Mouse (Mus musculus) lung, postnatal 36 days (tissue): ENCODE results near the gene E030018B13Rik.

Experiments
- DNase-seq: peaks from one replicate; pipeline ENCODE4 v3.0.0; 2022; ENCODE audit warnings: mixed read lengths

The E030018B13Rik gene

DNA sequence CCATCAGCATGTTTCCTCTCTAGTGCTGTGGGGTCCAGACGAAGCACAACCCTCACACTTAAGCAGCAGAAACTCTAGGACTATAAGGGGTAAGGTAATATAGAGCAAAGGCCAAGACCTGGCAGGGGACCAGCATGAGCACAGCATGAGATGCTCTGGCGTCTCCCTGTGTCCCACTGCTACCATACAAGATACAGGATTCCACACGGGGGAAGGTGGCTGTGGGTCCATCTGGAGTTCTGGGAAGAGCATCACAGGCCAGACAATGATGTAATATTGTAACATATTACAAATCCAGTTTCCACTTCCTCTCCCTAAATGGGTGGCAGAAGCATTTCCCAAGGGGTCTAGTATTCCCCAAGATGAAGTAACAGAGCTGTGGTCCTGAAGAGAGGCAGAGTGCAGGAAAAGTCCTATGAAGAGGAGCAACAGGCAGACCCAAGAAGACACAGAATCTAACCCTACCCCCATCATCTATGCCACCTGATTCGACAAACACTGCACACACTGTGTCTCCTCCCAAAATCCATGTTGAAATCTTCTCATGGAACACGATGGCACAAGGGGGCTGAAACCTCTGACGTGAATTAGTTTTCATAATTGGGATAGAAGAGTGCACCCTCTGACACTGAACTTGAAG lies at the start of gene E030018B13Rik:
Gene E030018B13Rik, plus strand, starts transcription at position 590 of the 640 bp plus-strand sequence.
- no peak for DNase-seq

DNA sequence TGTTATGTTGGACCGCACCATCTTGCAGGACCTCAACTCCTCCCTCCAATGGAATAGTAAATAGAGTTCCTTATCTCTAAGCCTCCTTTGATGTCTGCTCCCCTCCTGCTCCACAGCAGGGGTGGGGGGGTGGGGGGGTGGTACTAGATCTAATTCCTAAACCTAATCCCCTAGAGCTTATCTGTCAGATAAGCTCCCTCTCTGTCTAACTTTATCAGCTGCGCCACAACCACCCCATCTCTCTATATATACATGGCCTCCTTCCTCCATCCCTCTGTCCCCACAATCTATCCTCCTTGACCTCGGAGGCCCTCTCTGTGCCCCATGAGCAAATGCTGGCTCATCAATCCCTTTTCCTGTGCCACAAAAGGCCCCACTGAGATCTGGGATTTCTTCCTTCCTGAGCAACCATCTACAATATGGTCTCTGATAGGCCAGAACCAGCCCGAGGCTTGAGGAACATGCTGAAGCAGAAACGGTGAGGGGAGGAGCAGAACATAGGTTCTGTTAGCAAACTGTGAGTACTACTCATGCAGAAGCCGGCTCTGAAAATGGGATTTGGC lies 48.2 kb upstream of the E030018B13Rik start:
- no peak for DNase-seq

DNA sequence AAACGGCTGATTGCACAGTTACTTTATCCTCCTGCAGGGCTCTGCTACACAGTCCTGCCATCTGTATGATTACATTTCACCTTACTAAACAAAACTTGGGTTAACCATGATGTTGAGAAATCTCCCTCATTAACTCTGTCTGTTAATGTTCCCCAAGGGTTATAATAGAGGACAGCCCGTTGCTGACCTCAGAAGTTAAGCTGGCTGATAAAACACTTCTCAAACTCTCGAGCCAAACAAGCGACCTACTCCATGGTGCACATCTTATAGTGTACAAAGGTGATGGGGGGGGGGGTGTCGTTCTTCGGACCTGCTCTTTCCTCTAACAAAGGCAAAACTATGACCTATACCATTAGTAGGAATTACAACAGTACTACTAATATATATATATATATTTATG lies 45.0 kb upstream of the E030018B13Rik start:
- no peak for DNase-seq

DNA sequence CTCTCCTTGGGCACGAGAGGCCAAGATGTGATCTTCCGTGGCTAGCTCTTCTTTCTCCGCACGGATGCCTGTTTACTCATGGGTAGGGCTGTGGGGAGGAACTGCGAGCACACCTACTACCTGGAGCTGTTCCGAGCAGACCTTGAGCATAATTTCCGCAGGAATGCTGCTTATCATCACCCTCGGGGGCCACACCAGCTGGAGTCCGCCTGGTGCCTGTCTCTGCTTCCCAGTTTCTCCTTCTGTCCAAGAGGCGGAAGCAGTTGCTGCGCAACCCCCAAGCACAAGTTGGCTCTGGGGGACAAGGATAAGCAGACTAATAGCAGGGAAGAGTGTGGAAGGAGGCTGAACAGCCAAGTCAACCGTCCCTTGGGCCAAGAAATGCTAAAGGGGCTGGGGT lies 42.8 kb upstream of the E030018B13Rik start:
- DNase-seq = no peak

DNA sequence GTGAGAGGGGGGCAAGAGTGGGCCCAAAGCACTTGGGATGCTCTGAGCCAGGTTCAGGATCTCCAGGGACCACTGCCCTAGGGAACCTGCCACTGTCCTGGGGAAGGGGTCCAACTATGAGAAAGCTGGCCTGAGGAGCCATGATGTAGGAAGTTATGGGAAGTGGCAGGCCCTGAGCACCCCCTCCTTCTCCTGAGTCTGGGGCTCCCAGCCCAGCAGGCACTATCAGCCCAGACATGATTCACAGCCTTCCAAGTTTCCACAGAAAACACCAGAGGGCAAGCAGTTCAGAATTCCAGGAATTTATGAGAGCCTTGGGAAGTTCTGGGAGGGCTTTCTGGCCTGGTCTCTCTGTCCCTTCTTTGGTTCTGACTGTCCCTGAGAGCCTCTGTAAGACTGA lies 41.0 kb upstream of the E030018B13Rik start:
- no peak for DNase-seq

DNA sequence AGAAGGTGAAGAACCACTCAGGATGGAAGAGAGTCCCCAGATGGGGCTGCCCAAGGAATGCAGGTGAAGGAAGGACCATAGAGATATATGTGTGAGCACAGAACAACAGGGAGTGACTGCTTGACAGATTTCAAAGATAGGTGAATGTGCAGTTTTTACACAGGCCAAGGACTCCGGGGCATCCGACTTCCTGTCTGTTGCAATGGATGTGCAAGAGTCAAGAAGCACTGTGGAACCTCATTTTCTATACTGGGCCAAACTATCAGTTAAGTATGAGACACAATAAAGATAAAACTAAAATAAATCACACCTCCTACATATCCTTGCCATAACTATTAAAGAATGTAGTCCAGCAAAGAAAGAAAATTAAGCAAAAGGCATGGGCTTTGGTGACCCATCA lies 40.0 kb upstream of the E030018B13Rik start:
- no peak for DNase-seq

DNA sequence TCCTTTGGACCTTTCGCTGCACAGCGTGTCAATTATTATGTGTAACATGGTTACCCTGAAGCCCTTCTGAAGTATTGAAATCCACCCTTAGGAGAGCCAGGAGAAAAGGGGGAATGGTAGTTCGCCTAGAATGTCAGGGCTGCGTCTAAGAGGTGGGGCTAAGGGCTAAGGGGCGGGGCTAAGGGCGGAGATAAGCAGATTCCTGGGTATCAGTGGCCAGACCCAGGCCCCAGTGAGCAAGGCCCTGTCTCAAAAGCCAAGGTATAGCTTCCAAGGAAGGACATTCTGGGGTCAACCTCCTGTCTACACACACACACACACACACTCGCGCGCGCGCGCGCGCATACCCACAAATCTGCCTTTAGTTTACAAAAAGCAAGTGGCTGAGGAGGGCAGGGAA lies 39.0 kb upstream of the E030018B13Rik start:
- DNase-seq = no peak

DNA sequence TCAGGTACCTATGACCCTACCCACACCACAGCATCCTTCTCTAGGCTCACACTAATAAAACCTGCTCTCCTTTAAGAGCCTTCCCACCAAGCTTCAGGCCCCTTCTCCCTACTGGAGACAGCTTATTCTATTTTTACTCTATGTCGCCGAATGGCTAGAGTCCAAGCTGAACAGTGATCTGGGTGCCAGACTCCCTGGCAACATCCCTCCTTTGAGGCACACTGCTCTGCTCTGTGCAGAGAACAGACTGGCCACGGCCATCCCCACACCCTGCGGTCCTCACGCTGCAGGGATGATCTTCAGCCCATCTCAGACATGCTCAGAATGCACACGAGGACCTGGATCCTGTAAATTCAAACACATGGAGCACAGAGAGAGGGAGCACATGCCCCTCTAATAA lies 37.1 kb upstream of the E030018B13Rik start:
- no peak for DNase-seq

DNA sequence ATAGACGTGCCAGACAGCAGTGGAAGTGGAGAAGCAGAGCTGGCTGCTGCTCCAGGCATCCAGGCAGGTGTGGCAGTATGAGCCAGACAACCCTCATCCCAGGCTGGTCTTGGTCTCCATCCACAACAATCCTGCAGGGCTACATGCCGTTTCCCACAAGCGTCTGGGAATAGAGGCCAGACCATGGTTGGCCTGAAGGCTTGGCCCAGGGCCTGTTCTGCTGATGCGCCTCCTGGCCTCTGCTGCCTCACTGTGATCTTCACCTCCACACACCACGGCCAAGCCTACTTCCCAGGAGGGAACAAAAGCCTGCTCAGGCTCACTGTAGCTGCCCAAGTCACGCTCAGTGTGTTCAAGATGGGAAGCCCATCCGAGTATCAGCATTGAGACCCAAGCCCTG lies 33.9 kb upstream of the E030018B13Rik start:
- no peak for DNase-seq

DNA sequence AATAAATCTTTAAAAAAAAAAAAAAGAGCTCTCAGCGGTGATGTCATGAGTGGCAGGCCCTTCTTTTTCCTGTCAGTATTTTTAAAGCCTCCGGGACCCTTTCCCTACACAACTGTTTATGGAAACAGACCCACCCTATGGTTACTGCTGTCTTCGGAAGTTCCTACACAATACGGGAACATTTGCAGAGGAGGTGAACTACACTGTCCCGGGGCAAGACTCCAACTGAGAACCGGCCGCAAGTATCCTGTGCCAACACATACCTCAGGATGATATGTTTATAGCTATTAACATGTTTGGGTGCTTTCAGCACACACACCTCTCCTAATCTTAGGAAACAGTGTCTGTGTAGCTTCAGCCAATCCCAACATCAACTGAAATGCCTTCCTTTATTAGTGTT lies 31.6 kb upstream of the E030018B13Rik start:
- no peak for DNase-seq

DNA sequence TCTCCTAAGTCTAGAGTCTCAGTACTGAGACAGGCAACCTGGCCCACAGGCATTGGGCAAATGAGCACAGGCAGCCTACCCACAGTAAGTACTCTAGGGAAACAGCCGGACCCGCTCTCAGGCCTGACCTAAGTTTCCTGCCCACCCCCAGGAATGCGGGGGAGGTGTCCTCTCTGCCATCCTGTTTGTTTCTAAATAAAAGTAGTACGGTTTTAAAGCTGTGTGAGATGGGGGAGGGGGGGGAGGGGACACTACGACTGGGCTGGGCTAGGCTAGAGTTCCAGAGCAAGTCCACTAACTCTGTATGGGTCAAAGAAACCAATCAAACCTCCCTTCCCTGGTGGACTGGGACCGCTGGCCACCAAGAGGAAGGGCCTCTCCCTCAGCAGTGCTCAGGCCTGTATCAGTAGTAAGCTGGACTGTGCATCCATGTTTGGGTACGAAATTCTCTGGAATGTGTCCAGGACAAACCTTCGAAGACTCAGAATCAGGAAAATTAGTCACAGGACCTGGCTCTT lies 29.6 kb upstream of the E030018B13Rik start:
- DNase-seq = peak; percentile 71

DNA sequence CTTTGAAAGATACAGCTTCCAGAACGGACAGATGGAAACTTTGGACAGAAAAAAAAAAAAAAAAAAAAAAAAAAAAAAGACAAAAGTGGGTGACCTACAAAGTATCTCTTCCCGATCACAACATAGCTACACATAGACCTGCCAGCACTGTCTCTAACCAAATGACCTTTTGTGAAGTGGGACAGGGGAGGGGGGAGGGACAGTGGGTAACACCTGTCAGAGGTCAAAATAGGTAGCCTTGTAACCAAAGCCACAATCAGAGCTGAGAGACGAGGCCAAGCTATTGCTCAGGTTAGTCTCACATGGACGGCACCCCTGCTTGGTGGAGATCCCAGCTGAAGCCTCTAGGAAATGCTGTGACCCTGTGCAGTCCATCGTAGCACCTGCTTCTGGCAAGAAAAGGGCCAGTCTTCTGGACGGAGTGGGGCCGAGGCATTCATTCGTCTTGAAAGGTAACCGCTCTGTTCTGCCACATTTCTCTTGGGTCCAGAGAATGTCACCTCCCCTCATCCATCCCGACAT lies 29.0 kb upstream of the E030018B13Rik start:
- DNase-seq = no peak

DNA sequence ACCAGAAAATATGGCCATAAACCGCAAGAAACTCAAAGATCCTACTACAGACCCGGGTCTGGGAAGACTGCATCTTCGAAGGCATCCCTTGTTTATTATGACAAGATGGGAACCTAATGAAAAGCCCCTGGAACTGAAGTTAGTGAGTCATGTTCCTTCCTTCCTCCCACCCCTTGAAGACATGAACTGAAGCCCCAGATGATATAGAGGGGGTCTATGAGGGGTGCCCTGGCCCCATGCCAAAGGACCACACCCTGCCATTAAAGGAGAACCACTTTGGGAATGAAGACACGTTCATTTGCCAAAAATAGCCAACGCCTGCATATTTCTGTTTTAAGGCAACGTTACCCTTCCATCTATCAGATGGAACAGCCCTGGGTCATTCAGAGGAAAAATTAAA lies 28.0 kb upstream of the E030018B13Rik start:
- no peak for DNase-seq

DNA sequence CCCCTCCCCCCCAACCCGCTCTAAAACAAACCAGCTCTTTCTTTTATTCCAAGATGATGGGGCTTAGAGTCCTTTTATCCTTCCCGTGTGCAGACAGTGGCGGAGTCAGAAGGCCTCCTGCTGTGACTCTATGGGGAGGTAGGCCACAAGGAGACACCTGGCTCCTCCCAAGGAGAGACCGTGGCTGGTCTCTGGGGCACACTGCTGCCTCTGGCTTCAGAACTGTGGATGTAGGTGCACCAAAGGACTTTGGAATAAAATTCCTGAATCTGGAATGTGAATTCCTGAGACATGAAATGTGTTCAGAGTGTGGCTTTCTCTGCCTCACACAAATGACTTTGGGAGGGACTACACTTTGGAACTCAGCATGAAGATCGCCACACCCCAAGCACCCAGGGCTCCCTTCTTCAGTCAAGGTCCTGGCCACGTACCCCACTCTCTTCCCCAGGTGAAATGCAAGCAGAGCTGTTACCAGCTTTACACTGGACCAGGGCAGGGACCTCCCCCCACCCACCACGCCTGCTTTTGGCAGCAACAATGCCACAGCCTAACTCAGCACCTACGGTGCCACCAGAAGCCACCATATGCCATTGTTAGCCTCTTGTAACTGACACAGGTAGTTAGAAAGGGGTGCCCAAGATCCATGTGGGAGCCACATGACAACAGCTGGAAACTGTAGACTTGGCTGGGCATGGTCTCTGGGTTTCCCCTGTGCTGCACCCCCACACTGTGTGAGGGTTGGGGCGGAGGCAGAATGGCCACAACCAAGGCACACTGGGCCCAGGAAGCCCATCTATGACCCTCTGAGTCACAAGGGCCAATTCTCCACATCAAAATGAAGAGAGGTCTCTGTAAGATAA lies 27.3 kb upstream of the E030018B13Rik start:
- DNase-seq = no peak

DNA sequence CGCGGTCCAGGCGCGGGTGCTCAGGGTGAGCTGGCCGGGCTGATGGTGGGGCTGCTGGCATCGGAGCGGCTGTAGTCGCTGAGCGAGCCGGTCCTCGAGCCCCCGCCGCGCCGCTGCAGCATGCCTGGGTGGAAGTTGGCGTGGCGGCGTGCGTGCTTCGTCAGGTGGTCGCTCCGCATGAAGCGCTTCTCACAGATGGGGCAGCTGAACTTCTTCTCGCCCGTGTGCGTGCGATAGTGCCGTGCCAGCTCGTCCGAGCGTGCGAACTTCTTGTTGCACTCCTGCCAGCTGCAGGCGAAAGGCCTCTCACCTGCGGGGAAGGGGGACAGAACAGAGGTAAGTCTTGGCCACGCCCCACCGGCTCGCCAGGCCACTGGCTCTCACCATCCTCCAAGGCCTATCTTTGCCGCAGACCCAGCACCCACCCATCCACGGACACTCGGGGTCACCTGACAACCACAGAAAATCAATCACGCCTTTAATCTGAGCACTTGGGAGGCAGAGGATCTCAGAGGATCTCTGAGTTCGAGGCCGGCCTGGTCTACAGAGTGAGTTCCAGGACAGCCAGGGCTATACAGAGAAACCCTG lies 25.1 kb upstream of the E030018B13Rik start:
- no peak for DNase-seq

DNA sequence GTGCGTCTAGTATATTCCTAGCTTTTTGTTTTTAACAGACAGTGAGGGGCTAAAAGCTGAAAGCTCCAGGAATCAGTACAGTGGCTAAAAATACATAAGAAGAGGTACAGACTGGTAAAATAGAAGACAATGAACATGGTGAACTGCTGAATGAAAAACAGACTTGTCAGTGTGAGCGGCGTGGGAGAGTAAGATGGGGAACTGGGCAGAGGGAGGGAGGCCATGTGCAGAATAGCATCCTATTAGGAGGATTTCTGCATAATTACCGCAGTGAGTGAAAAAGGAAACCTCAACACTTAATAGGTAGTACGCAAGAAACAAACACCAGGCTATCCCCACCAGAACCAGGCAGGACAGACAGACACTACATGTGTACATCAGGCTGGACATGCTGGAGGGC lies 23.5 kb upstream of the E030018B13Rik start:
- DNase-seq = no peak

DNA sequence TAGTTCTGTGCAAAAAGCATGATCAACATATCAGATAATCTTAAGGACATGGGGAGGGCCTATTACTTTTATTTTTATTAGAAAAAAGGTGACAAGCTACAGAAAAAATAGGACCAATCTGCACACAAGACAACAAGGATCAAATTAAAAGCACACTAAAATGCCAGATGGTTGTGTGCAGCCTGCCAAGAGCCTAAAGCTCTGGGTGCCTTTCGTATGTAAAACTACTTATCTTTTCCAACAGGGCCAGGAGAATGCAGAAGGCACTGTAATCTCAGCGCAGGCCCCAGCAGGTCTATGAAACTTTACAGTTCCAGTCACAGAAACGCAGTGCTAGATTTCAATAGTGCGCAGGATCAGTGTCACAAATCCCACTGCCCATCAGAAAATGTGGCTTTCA lies 22.9 kb upstream of the E030018B13Rik start:
- DNase-seq = no peak

DNA sequence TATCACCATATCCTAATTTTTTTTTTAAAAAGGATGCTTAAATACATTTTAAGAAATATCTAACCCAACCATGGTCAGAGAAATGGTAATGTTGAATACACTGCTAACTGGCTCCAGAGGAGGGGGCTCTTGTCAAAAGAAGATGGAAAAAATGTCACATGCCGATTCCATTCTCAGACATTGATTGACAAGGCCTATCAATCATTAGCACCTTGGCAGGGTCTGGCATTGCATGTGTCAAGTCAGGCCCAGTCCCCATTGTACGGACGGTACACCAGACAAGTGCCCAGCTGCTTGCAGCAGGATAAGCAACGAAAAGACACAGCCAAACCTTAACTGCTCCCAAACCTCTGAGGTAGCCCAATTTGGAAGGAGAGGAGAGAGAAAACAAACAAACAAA lies 22.0 kb upstream of the E030018B13Rik start:
- DNase-seq = no peak

DNA sequence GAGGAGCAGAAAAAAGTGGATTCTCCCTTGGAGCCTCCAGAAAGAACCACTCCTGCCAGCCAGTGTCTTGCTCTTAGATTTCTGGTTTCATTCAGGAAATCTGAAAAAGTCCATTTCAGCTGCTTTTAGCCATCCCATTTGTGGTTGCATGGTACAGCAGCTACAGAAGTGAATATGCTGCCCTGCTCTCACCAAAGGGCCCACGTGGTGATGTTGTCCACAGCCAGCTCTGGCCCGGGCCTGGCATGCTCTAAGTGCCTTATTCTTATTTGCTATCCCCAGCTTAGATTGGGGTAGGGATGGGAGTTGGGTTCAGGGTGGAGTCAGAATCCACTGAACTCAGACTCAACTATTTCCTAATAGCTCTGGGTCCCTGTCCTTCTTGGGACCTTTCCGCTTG lies 21.4 kb upstream of the E030018B13Rik start:
- DNase-seq = peak; percentile 53

DNA sequence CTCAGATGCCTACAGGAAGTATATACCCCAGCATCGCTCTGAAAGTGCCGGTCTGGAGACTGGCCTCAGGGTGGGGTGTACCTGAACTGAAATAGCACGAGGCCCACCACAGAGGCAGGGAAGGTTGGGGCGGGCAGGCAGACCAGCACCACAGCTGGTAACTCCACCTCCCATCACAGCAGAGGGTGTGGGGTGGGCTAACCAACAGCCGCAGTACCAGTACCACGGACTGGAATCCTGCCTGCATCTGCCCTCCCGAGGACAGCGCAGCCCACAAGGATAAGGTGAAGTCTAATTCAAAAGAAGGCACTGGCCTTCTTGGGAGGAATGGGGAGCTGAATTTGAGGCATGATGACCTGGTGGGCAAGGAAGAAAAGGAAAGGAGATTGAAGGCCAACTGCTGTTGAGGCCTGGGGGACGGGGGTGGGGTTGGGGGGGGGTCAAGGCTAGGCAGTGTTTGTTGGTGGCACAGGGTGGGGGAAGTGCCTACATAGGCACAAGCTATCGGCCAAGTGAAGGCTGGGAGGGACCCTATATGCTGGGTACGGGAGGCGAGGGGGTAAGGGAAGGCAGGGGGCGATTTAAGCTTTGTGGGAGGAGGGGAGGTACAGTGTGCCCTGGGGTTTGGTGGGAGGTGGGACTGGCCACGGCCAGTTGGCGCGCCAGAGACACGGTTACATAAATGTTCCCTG lies 20.2 kb upstream of the E030018B13Rik start:
- DNase-seq = no peak

DNA sequence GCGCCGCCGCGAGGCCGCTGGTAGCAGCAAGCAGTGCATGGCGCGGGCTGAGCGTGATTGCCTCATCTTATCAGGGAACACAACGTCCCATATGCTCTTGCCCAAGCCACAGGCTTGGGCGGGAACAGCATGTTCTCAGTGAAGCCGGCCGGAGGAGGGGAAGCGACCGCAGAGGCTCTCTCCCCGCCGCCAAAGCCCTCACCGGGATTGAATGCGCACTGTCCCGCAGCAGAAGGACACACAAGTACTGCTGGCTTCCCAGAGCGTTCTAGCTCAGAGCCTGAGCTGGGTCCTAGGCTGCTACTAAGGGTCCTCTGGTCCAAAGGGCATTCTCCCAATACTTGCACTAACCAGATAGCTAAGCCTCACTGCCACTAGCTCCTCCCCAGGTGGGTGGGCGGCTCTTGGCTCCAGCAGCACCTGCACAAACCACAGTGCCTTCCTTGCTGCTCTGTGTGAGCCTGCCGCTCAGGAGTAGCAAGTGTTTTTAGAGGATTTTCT lies 19.6 kb upstream of the E030018B13Rik start:
- DNase-seq = peak; percentile 99

DNA sequence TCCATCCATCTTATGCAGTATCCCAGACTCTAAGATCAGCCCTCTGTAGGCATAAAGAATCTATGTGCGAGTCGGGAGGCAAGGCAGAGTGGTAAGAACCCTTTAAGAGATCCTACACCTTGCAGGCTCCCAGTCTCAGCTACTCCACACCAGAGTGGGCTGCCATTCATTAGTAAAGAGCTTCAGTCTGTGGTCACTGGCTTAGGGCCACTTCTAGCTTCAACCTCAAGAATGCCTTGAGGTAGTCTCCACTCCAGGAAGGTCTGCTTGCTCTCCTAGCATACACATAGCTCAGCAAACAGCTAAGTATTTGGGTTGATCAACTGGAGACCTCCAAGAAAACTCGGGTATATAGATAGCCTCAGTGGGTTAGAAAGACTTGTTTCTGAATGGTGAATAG lies 19.0 kb upstream of the E030018B13Rik start:
- peak; percentile 71 for DNase-seq
